Mouse (Mus musculus): Measurements from ENCODE around the gene Ccdc84. TPM values are rescaled to one million over a fixed set of nuclear protein-coding genes. Genes with fewer than 3 reads are reported as not detected.
"Not testable (repeated sequence)": the region's sequence is repeated elsewhere in the genome, so short reads cannot be mapped to it uniquely, and the experiment has no call there.

The Ccdc84 gene
- total RNA-seq, 2 experiments from 2014 or later, result 25.9 to 61.2 TPM

DNA sequence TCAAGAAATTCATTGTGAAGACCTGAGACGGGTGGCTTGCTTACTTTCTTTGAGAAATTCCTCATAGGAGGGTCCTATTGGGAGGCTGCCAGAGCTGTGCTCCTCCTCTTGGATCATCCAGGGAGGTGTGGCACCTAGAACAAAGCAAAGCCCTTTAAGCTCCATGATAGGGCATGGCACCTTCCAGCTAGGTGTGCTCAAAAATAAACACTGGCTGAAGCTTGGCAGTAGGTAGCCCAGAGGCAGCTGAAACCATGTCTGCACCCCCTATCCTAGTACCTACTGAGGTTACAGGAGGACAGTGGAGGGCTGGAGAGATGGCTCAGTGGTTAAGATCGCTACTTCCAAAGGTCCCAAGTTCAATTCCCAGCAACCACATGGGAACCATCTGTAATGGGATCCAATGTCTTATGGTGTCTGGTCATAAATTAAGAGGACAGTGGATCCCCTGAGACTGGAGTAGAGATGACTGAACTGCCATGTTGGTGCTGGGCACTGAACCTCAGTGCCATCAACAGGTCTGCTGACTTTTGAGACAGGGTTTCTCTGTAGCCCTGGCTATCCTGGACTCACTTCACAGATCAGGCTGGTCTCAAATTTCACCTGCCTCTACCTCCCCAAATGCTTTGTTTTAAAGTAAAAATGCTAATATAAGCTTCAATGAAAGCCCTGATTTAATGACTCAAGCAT is 7.6 kb downstream of the Ccdc84 start:
- no peak for ATAC-seq (replicated peaks; ENCODE audit: low FRiP score, poor library complexity, severe bottlenecking)

DNA sequence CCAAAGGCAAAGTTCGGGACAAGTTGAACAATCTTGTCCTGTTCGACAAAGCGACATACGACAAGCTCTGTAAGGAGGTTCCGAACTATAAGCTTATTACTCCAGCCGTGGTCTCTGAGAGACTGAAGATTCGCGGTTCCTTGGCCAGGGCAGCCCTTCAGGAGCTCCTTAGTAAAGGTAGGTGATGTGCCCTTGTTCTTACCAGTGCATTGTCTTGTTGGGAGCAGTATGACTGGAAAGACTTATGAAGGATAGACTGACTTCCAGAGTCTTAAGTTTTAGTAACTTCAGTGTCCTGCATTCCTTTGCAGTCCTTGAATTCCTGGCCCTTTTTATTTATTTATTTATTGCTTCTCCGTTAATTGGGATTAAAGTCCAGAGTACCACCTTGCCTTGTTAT is 9.7 kb downstream of the Ccdc84 start:
- ATAC-seq (replicated peaks; ENCODE audit: low FRiP score, poor library complexity, severe bottlenecking), result not testable (repeated sequence)

DNA sequence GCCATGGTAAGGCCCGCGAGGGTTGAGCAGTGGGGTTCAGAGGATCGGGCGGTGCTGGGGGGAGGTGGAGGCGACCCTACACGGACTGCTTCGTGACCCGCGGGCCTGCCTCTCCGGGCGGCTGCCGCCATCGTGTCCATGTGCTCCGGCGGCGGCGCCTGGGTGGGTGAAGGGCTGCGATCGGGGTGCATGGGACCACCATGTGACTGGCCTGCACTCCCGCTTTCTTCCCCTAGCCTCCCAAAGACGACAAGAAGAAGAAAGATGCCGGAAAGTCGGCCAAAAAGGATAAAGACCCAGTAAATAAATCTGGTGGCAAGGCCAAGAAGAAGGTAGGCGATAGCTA is 10.6 kb downstream of the Ccdc84 start:
- ATAC-seq (replicated peaks; ENCODE audit: low FRiP score, poor library complexity, severe bottlenecking), result peak; percentile 48

DNA sequence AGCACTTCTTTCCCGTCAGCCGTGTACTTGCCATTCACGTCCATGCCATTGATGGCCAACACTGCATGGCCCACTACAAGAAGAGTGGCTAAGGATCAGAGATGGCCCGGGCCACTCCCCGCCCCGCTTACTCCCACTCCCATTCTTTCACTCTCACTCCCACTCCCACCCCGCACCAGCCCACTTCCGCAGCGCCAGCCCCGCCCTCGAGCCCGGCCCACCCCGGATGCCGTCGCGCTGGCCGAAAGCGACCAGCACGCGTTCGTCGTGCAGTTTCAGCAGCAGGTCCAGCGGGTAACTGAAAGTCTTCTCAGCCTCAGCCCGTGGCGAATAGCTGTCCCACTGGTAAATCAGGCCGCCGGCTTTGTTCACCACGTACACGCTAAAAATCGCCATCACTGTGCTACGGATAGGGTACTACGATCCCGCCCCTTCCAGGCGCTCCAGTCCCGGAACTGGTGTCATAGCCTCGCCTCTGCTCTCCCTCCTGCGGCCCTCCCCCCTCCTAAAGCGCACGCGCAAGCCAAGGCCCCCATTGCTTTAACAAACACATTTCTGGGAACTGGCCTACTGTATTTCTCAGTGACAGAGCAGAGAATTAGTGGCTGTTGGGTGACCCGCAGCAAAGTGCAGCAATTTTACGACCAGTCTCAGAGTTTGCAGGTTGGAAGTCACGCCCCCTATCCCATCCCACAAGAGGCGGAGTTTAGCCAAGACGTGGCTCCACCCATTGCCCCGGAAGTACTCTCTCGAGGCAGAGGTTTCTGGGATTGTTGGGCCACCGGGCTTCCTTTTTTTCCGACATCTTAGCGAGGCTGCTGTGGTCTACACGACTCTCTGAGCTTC is 11.2 kb downstream of the Ccdc84 start, which contains the start of the genes Rps25 and Trappc4:
Rps25 (plus strand) TSS at position 234 of the 846 bp plus-strand sequence.
Trappc4 (minus strand) TSS at position 695 of the 846 bp plus-strand sequence.
- ATAC-seq (replicated peaks; ENCODE audit: low FRiP score, poor library complexity, severe bottlenecking), result peak; percentile 97

DNA sequence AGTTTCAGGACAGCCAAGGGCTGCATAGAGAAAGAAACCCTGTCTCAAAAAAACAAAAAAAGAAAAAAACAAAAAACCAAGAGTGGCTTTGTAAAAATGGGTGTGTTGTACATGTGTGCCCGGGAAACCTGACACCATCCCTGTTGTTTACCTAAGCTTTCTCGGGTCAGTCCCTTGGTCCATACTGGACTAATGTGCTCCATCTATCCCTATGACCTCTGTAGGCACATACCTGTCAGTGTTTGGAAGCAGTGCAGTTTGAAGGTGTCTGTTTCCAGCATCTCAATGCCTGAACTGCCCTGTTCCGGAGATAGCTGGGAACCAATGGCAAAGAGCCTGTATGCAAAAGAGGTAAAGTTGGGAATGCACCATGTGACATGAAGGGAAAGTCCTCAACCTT is 13.4 kb downstream of the Ccdc84 start:
- no peak for ATAC-seq (replicated peaks; ENCODE audit: low FRiP score, poor library complexity, severe bottlenecking)

DNA sequence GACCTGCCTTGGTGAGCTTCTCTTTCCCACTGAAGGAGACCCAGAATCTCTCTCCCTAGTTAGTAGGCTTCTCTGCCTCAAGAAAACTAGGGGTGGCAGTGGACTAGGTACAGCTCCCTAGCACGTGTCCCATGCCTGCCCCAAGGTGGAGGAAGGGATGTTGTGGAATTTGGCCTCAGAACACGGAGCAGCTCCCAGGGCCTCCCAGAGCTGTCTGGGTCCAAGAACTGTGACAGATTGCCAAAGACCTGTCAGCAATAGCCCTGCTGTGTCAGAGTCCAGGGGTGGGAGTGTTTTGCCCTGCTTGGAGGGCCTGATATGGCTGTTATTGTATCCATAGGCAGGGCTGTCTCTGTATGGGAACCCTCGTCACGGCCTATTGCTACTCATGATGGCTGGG is 17.3 kb downstream of the Ccdc84 start:
- ATAC-seq (replicated peaks; ENCODE audit: low FRiP score, poor library complexity, severe bottlenecking), result no peak

DNA sequence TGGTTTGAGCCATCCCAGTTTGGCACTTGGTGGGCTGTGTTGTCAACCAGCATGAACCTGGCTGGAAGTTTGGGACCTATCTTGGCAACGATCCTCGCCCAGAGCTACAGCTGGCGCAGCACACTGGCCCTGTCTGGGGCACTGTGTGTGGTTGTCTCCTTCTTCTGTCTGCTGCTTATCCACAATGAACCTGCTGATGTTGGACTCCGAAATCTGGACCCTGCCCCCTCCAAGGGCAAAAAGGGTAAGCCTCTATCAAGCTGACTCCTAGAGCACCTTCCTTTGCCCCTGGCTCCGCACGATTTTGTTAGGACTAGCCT is 18.6 kb downstream of the Ccdc84 start:
- no peak for ATAC-seq (replicated peaks; ENCODE audit: low FRiP score, poor library complexity, severe bottlenecking)

DNA sequence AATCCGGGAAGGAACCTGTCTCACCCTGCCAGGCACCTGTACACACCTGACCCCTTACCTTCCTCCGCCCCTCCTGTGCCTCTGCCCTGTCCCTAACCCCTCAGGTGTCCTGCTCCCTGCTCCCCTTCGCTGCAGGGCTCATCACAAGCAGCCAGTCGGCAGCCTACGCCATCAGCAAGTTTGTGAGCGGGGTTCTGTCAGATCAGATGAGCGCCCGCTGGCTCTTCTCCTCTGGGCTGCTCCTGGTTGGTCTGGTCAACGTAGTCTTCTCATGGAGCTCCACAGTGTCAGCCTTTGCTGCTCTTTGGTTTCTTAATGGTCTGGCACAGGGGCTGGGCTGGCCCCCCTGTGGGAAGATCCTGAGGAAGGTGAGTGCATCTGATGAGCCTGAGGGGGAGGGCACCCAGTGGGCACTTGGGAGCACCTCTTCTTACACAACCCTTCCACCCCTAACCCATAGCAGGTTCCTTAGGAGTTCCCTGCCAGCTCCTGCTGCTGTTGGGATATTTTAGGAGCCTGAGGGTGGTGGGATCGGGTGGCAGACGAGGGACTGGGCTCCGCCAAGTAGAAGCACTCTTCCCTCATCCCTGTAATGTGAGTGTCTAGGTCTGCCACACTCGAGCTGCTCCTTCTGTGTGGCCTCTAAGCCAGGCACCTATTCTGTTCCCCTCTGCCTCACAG is 19.1 kb downstream of the Ccdc84 start:
- ATAC-seq (replicated peaks; ENCODE audit: low FRiP score, poor library complexity, severe bottlenecking), result no peak

DNA sequence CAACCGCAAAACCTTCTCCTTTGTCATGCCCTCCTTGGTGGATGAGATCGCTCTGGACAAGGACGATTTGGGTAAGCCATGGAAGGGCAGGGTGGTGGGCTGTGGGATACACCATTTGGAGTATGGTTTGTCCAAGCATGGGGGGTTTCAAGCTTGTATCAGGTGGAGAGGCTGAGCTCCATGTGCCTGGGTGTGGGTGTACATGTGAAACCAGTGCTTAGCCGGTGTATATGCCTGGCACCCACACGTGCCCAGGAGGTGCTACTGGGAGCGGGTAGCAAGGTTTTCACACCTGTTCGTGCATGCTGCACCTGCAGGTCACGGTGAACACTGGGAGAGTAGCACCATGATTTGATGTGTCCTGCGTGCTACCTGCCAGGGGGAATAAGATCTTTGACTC is 19.8 kb downstream of the Ccdc84 start:
- no peak for ATAC-seq (replicated peaks; ENCODE audit: low FRiP score, poor library complexity, severe bottlenecking)

DNA sequence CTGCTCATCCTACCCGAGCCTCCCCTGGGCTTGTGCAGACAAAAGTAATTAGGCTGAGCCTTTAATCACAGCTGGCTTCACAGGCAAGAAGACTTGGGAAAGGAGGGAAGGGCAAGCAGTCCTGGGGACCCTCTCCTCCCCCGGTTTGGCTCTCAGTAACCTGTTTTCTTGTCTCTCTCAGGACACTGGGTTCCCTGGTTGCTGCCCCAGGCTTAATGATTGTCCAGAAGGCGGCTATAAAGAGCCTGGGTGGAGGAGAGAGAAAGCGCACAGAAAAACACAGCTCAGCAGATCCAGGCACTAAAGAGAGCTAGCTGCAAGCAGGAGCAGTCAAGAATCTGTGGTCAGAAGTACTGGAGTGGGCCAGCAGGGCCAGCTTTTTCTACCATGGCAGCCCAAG is 20.3 kb downstream of the Ccdc84 start:
- ATAC-seq (replicated peaks; ENCODE audit: low FRiP score, poor library complexity, severe bottlenecking), result no peak

DNA sequence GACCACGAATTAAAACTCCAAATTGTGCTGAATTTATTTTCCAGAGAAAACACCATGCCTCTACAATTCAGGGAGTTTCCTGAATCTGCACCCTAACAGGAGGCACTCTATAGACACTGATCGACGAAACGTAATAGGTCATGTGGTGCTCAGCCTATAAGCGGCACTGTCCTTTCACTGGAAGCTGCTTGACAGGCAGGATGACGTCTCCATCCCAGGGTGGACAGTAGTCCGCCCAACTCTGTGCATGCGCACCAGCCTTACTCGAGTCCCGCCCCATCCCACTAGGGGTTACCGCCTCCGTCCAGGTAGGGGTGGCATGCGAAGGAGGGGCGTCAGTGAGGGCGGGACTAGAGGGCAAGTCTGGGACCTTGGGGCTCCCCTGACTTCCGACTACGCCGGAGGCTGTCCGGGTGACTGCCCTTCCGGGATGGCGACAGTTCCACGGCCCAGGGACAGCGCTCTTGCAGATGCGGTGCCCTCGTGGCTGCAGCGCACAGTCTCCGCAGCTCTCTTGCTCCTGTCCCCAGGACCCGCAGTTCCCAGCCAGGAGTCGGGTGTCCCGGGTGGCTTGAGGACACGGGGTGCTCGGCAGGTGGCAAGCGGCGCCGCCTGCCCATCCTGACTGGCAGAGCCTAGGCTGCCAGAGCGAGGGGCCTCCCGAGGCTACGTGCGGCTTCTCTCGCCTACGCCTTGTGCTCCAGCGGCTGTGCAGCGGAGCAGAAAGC is 21.5 kb downstream of the Ccdc84 start, which contains the start of gene Slc37a4:
Slc37a4 (plus strand) TSS at position 169 of the 728 bp plus-strand sequence.
- peak; percentile 96 for ATAC-seq (replicated peaks; ENCODE audit: low FRiP score, poor library complexity, severe bottlenecking)

DNA sequence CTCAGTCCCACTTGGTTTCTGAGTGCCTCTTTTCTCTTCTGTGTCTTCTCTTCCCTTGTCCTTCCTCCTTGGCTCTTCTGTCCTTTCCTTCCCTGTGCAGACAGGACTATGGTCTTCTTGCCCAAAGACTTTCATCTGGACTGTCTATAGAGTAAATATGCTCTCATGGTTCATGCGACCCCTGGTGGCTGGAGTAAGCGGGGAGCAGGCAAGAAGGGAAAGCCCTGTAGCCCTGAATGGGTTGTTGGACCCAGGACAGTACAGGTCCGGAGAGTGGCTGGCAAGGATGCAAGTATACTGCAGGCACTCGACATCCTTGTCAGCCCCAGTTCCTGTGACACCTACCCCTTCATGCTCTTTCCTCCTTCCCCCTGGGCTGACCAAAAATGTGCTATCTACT is 26.9 kb downstream of the Ccdc84 start:
- ATAC-seq (replicated peaks; ENCODE audit: low FRiP score, poor library complexity, severe bottlenecking), result peak; percentile 72

DNA sequence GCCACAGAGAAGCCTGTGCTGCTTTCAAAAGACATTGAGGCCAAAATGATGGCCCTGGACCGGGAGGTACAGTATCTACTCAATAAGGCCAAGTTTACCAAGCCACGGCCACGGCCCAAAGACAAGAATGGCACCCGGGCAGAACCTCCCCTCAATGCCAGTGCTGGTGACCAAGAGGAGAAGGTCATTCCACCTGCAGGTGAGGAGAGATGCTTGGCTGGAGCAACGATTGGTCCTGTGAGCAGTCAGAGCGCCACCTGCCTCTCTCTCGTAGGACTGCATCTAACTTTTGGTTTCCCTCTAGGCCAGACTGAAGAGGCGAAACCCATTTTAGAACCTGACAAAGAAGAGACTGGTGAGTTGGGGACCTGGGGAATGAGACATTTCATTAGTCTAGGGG is 29.1 kb downstream of the Ccdc84 start:
- peak; percentile 77 for ATAC-seq (replicated peaks; ENCODE audit: low FRiP score, poor library complexity, severe bottlenecking)

DNA sequence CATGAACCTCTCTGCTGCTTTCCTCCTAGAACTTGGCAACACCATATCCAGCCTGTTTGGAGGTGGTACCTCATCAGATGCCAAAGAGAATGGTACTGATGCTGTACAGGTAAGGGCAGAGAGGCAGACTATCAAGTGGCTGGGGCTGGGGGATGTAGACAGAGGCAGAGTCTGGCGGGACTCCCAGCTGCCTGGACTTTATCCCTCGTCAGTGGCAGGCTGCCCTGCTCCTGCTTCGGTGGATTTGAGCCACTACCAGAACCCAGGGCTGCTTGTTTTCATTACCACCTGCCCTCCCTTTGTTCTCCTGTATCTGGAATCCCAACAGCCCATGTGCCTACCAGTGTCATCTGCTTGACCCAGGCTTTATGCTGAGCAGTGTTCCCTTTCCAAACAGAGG is 31.1 kb downstream of the Ccdc84 start:
- ATAC-seq (replicated peaks; ENCODE audit: low FRiP score, poor library complexity, severe bottlenecking), result no peak

DNA sequence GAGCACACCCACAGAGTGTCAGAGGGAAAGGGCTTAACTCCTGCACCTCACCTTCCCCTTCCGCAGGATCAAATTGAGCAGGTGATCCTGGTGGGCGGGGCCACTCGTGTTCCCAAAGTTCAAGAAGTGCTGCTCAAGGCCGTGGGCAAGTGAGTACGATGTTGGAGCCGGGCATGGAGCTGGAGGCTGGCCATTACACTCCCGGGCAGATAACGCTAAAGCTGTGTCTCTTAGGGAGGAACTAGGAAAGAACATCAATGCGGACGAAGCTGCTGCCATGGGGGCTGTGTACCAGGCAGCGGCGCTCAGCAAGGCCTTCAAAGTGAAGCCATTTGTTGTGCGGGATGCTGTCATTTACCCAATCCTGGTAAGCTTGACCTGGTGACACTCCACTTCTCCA is 33.8 kb downstream of the Ccdc84 start:
- ATAC-seq (replicated peaks; ENCODE audit: low FRiP score, poor library complexity, severe bottlenecking), result no peak

DNA sequence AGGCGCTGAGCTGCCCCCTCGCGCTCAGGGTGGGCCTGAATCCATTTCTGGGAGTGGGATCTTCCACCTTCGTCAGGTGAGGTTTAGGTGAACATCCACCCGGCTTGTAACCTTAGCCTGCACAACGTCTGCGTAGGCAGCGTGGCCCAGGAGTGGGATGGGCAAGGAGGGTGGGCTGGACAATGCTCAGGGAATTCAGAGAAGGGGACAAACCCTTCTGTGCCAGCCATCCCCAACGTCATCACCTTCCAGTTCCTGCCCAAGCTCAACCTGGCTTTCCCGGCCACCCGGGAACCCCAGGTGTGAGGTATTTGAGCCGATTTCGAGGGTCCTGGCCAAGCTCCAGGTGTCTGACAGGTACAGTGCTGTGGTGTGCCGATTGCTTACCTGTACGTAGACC is 38.5 kb downstream of the Ccdc84 start:
- peak; percentile 11; the same call in 1 of the 2 replicates for ATAC-seq (replicated peaks; ENCODE audit: low FRiP score, poor library complexity, severe bottlenecking)

DNA sequence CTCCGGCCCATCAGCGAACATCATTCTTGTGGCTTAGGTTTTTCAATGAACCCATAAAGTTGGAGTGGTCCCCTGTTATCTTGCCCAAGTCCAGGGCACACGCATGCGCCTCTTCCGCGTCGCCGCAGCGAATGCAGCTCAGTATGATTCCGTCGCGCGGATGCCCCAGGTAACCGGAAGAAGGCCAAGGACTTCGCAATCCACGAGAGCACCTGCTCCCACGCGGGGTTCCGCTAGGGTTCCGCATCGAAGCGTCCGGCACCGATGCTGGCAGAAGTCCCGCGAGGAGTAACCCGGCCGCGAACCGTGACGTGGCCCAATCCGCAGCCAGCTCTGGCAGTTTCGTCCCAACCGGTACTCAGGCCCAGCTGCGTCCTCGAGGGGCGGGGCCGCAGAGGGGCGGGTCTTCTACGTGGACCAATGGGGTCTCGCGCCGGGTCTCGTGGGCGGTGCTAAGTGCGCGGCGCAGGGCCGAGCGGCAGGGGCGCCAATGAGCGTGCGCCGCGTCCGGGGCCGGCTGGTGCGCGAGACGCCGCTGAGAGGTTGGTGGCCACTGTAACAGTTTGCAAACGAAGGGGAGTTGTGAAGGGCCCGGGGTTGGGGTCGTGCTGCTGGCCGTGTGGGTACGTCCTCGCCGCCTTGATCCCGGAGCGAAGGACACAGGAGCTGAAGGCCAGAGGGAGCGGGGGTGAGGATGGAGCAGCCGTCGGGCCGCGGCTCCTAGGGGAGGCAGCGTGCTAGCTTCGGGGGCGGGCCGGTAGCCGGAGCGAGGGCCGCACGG is 39.1 kb downstream of the Ccdc84 start, which contains the start of gene Hyou1:
Hyou1 (plus strand) TSS at position 437 of the 781 bp plus-strand sequence.
- peak; percentile 93 for ATAC-seq (replicated peaks; ENCODE audit: low FRiP score, poor library complexity, severe bottlenecking)

DNA sequence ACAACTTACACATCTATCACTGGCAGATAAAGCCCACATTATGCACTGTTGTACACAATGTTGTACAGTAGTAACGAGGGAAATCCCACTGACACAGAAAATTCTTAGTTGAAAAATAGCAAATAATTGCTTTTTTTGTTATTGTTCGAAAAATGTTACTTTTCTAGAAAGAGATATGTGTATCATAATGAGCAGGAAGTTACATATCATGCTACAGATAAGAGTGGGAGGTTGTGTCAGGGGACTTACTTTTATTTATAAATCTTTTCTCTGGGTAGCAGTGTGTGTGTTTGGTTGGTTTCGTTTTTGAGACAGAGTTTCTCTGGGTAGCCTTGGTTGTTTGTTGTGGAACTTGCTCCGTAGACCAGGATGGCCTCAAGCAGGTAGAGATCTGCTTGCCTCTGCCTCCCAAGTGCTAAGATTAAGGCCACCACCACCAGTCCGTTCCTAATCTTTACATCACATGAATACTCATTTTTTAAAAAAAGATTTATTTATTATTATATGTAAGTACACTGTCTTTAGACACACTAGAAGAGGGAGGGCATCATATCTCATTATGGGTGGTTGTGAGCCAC is 40.1 kb downstream of the Ccdc84 start:
- ATAC-seq (replicated peaks; ENCODE audit: low FRiP score, poor library complexity, severe bottlenecking), result no peak

DNA sequence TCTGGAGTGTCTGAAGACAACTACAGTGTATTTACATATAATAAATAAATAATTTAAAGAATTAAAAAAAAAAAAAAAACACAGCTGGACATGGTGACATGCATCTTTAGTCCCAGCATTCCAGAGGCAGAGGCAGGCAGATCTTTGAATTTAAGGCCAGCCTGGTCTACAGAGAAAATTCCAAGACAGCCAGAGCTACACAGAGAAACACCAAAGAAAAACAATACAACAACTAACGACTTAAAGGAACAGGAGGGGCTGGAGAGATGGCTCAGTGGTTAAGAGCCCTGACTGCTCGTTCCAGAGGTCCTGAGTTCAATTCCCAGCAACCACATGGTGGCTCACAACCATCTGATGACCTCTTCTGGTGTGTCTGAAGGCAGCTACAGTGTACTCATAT is 41.0 kb downstream of the Ccdc84 start:
- ATAC-seq (replicated peaks; ENCODE audit: low FRiP score, poor library complexity, severe bottlenecking), result not testable (repeated sequence)
